29 mouse cellular contexts compared by ENCODE assay signal in the genomic region with DNA sequence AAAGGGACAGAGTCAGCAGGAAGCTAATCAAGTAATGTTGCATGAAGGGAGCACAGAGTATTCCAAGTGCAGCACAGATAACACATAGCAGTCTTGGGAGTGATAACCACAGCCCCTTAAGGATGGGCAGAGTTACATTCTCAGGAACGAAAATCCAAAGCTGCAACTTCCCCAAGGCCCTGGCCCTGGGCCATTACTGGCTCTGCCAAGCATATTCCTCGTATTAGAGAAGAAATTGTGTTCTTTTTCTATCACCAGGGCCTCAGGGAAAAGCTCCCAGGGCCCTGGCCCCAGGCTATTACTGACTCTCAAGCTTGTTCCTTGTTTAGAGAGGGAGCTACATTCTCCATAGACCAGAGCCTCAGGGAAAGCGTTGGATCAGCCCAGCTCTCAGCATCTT.
DNase-seq lines count a peak whose midpoint lies in the region; ATAC-seq lines count a peak whose summit lies in the region.
"Had no signal": no experiment of that assay in that cellular context is flagged by ENCODE, and none has a peak within 500 bp of the region (broad histone marks: within the 10 kb centered on the region; RNA-seq: fewer than 3 reads in every experiment).

No protein-coding gene starts in this region.

- H3K4me1 ChIP-seq in midbrain, embryonic 10.5 days: peaks cover 4% of the 10 kb centered on the region; the same call in 1 of the 2 replicates
- peaks cover 4% of the 10 kb centered on the region for H3K4me1 ChIP-seq in midbrain, embryonic 13.5 days (replicated peaks)
- H3K4me1 ChIP-seq in liver, embryonic 11.5 days (replicated peaks; ENCODE audit: control insufficient read depth, insufficient read depth, low read length): no peaks in the 10 kb centered on the region
- H3K4me1 ChIP-seq: limb, embryonic 12.5 days; neural tube, embryonic 12.5 days had no signal

- DNase-seq in adrenal gland, postnatal 14 days: peak; percentile 64
- no peak for DNase-seq in adrenal gland, postnatal 4 days (ENCODE audit: low spot score in 2 of 2)
- no peak for DNase-seq in midbrain, embryonic 10.5 days (ENCODE audit: low spot score)
- peak; percentile 16 for DNase-seq in Muller cell, postnatal 12 days (ENCODE audit: inconsistent ontology term)
- peak; percentile 34 to 48 for DNase-seq in adrenal gland, postnatal 36 days
- DNase-seq in right cerebral cortex, postnatal 36 days (ENCODE audit: low spot score in 2 of 2): no peak
- DNase-seq in liver, embryonic 11.5 days (ENCODE audit: low spot score): no peak
- DNase-seq: cerebellum, adult 2 months; cerebellum, postnatal 14 days; forebrain, postnatal 0 days; gastrocnemius, postnatal 10 days; kidney, adult 9 months; kidney, postnatal 10 days; right cerebral cortex, postnatal 4 days; thymus, postnatal 4 days had no signal

- no peaks in the 10 kb centered on the region for H3K9me3 ChIP-seq in midbrain, embryonic 10.5 days (replicated peaks)
- no peaks in the 10 kb centered on the region for H3K9me3 ChIP-seq in midbrain, embryonic 13.5 days
- H3K9me3 ChIP-seq in liver, embryonic 11.5 days (ENCODE audit: control insufficient read depth, low read length): no peaks in the 10 kb centered on the region
- H3K9me3 ChIP-seq: limb, embryonic 12.5 days; neural tube, embryonic 12.5 days had no signal

- H3K27ac ChIP-seq in midbrain, embryonic 10.5 days (replicated peaks): 0 out of 2 replicates have a peak overlapping the region, but pooled peaks have one; percentile 33
- H3K27ac ChIP-seq in midbrain, embryonic 13.5 days: no peak overlapping the region
- H3K27ac ChIP-seq in liver, embryonic 11.5 days (ENCODE audit: low read depth, low read length): no peak overlapping the region
- H3K27ac ChIP-seq: hindbrain, embryonic 14.5 days; left cerebral cortex, adult 2 months; limb, embryonic 12.5 days; macrophage; neural tube, embryonic 12.5 days; stomach, postnatal 0 days had no signal

- no peak overlapping the region for H3K4me3 ChIP-seq in midbrain, embryonic 10.5 days
- H3K4me3 ChIP-seq in midbrain, embryonic 13.5 days (replicated peaks): no peak overlapping the region
- no peak overlapping the region for H3K4me3 ChIP-seq in liver, embryonic 11.5 days (ENCODE audit: low read depth, low read length)
- H3K4me3 ChIP-seq: erythroblast, embryonic 14.5 days; left cerebral cortex, adult 2 months; limb, embryonic 12.5 days; myocyte; neural tube, embryonic 12.5 days had no signal

- no peak overlapping the region for H3K9ac ChIP-seq in midbrain, embryonic 13.5 days (replicated peaks)
- H3K9ac ChIP-seq in liver, embryonic 11.5 days (ENCODE audit: low read depth, low read length): no peak overlapping the region
- H3K9ac ChIP-seq: forebrain, postnatal 0 days; hindbrain, embryonic 14.5 days; limb, embryonic 12.5 days; neural tube, embryonic 12.5 days had no signal

- H3K4me2 ChIP-seq in midbrain, embryonic 13.5 days (replicated peaks): no peak overlapping the region
- H3K4me2 ChIP-seq in liver, embryonic 11.5 days: no peak overlapping the region
- H3K4me2 ChIP-seq: heart, embryonic 11.5 days; hindbrain, embryonic 14.5 days; limb, embryonic 12.5 days; neural tube, embryonic 12.5 days had no signal

- no peak for ATAC-seq in midbrain, embryonic 13.5 days
- ATAC-seq in liver, embryonic 11.5 days (replicated peaks; ENCODE audit: low FRiP score): no peak
- ATAC-seq: activated CD4-positive, CD25-positive, alpha-beta regulatory T cell, adult 4 months; CD4-positive, CD25-positive, alpha-beta regulatory T cell, adult 4 months; forebrain, postnatal 0 days; intestine, postnatal 0 days; lung, postnatal 0 days had no signal

- WGBS in midbrain, embryonic 10.5 days: 79% methylated on average over 3 of the region's 3 CpGs
- WGBS in midbrain, embryonic 13.5 days: 71% methylated on average over 3 of the region's 3 CpGs
- WGBS in liver, embryonic 11.5 days: 58% methylated on average over 3 of the region's 3 CpGs

- H3K36me3 ChIP-seq in midbrain, embryonic 10.5 days: no peaks in the 10 kb centered on the region
- H3K36me3 ChIP-seq in midbrain, embryonic 13.5 days: no peaks in the 10 kb centered on the region
- no peaks in the 10 kb centered on the region for H3K36me3 ChIP-seq in liver, embryonic 11.5 days (ENCODE audit: control insufficient read depth, insufficient read depth, low read length)
- H3K36me3 ChIP-seq: limb, embryonic 12.5 days; neural tube, embryonic 12.5 days had no signal

- 0 out of 2 replicates have a peak, but pooled peaks cover 7% of the 10 kb centered on the region for H3K27me3 ChIP-seq in midbrain, embryonic 10.5 days (ENCODE audit: low read depth, poor library complexity, severe bottlenecking)
- no peaks in the 10 kb centered on the region for H3K27me3 ChIP-seq in midbrain, embryonic 13.5 days
- no peaks in the 10 kb centered on the region; the same call in 1 of the 2 replicates for H3K27me3 ChIP-seq in liver, embryonic 11.5 days (replicated peaks; ENCODE audit: control insufficient read depth, insufficient read depth, low read length)
- H3K27me3 ChIP-seq: limb, embryonic 12.5 days; neural tube, embryonic 12.5 days had no signal

Comparison
In these comparisons a context has a peak if more than half of its experiments do, and no peak if none do; other contexts are left out.
1. DNase-seq: peak in adrenal gland, postnatal 14 days (single experiment), Muller cell, postnatal 12 days (single experiment) and adrenal gland, postnatal 36 days (2 of 2); none in adrenal gland, postnatal 4 days (0 of 2), midbrain, embryonic 10.5 days (single experiment), right cerebral cortex, postnatal 36 days (0 of 2) and liver, embryonic 11.5 days (single experiment).